Mouse (Mus musculus): ENCODE data around the gene R3hdm2.

DNA sequence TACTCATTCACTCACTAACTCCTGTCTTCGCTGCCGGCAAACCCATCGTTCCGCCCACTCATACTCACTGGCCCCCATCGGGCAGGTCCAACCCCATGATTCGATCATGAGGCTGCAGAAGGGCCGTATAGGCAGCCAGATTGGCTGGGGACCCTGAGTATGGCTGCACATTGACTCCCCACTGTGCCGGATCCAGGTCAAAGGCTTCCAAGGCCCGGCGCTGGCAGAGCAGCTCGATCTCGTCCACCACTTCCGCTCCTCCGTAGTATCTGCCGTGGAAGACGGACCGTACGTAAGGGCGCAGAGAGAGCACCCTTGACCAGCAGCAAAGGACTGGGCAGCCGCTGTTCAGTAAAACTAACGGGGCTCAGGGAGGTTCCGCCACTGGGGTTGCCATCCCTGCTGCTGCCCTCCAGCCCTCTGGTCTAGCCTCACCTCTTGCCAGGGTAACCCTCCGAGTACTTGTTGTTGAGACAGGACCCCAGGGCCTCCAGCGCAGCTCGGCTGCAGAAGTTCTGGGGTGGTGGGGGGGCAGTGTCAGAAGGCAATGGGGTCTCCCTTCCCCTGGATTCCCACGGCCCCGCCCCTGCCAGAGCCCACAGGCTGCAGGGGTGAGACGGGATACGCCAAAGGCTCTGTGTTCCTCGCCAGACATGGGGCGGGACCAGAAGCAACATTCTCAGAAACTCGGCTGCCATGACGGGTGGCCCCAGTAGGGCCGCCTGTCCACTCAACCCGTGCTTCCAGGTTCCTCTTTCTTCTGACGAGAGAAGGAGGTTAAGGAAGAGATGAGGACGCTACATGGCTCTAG lies 140.0 kb downstream of the R3hdm2 start:
- TF ChIP-seq CTCF (IDR thresholded peaks at IDR 0.05) (no peak), EP300 (IDR thresholded peaks at IDR 0.05) (no peak)
